Mouse (Mus musculus) hindlimb bud, embryonic 11.5 days (tissue): ENCODE results near the gene Plekhm1.

Experiments
- DNase-seq: peaks from one replicate; pipeline ENCODE4 v3.0.0-alpha.2; 2012; ENCODE audit warnings: low read depth, low spot score; ENCODE audit errors: extremely low spot score

Gene Plekhm1

GRCm38 (mm10) chr11:103320196-103320595 is 92.3 kb downstream of the Plekhm1 start:
- no peak for DNase-seq

GRCm38 (mm10) chr11:103318042-103318441 is 94.4 kb downstream of the Plekhm1 start:
- no peak for DNase-seq

GRCm38 (mm10) chr11:103315379-103315778 is 97.1 kb downstream of the Plekhm1 start:
- no peak for DNase-seq

GRCm38 (mm10) chr11:103314736-103315374 is 97.6 kb downstream of the Plekhm1 start:
- no peak for DNase-seq
